Mouse (Mus musculus) spleen, postnatal 4 days (tissue): ENCODE measurements around the gene Fam221b.
A peak's percentile ranks its signal among the peaks of the same experiment; 100 is the strongest.

Experiments used
- DNase-seq, 2 experiments: peaks; one replicate each; pipeline ENCODE4 v3.0.0; 2022; ENCODE audit warnings: low spot score in 2 of 2

The Fam221b gene

DNA sequence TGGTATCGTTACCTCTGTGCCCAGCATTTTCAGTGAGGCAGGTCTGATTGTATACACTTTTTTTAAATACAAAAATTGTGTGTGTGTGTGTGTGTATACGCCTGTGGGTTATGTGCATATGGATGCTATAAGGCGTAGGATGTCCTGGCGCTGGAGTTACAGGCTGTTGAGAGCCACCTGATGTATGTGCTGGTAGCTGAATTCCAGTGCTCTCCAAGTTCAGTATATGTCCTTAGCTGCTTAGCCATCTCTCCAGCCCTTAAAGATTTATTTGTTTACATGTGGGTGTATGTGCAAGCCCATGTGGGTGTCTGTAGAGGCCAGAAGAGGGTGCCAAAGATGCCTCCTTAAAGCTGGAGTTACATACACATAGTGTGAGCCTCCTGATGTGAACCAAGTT lies 11.8 kb downstream of the Fam221b start:
- no peak for DNase-seq

DNA sequence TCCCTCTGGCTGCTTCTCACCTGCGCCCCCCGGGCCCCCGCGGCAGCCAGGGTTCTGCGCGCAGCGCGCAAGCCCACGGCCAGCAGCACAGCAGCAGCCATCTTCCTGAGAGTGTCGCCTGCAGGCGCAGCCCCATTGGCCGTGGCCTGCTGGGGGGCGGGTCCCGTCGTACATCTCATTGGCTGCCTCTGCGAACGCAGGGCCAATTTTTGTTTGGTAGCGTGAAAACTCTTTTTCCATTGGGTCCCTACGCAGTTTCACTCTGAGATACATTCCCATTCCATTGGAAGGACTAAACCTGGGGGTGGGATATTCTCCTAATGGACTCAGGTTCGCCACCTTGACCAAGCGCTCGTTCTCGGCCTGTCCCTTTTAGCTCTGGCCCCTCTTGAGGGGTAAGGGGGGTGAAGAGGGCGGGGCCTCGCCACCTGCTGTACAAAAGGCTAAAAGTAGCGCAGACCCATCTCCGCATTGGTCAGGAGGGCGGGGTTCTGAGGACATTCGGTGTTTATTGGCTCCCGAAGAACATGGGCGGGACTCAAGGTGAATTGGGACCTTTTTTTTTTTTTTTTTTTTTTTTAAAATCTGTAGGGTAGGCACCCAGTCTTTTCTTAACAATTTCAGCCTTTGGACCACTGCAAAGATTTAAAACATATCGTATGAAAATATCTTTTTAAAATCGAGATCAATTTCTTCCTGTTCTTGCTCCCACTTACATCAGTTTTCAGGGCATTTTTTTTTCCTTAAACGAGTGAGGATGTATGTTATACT lies 12.4 kb downstream of the Fam221b start, which contains the start of gene Hint2:
Gene Hint2 (minus strand): TSS at position 128 of the 771 bp plus-strand sequence.
- DNase-seq: peak; percentile 93 to 94

DNA sequence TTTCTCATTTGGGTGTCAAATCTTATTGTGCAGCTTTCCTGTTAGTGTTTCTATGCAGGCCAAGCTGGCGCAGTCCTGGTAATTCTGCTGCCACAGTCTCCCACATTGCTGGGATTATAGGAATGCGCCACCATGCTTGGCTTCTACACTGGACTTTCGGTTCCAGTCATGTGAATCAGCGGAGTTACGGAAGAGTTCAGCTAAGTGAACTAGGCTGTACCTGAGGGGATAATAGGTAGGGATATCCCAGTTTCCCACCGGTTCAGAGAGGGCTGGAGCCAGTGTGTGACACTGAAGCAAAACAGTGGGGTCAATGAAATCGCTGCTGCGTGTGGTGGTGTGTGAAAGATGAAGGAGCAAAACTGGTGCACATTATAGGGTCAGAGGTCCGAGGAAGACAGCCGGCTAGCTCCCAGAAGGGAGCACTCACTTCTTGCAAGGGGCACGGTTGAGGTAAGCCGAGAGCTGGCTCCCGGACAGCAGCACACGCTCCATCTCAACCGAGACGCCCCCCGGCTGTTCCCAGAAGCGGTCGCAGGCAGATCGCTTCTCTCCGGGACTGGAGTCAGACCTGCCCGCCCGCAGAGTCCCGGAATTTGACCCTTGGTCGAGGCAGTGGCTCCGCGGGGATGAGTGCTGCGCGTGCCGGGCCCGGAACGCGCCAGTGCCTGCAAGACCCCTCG lies 13.1 kb downstream of the Fam221b start:
- no peak for DNase-seq

DNA sequence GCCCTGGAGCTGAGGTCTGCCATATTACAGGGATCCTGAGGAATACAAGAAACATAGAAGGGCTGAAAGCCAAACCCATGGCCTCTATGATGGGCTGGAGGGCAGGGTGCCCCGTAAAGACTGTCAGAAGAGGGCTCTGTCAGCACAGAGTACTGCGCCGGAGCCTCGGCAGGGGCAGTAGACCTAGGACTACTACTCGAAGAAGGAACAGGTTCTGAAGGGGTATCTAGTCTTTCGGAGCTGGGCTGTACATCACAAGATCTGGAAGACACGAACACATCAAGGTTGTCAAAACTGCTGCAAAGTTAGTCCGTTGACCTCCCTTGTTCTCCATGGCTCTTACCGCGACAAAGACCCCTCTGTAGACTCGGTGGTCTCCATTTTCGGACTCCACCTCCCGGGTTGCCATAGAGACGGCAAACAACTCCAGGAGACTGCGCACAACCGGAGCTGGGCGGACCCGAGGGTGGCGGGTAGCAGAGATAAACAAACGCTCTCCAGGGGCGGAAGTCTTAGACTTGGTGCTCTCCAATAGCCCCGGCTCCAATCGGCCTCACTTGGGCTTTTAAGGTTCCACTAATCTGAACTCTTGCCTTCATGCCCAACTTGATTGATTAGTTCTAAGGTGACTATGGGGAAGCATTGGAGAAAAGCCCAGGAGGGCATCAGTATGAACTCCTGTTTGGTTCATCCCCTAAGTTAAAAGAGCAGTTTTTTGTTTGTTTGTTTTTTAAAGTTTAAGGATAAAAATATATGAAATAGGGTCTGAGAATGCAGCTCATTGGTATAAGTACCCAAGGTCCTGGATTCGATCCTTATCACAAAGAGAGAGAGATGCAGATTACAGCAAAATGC lies 15.6 kb downstream of the Fam221b start, which contains the start of gene Spag8:
Gene Spag8 (minus strand): TSS at position 434 of the 855 bp plus-strand sequence.
- peak in 1 of 2 experiments; percentile 41 for DNase-seq

DNA sequence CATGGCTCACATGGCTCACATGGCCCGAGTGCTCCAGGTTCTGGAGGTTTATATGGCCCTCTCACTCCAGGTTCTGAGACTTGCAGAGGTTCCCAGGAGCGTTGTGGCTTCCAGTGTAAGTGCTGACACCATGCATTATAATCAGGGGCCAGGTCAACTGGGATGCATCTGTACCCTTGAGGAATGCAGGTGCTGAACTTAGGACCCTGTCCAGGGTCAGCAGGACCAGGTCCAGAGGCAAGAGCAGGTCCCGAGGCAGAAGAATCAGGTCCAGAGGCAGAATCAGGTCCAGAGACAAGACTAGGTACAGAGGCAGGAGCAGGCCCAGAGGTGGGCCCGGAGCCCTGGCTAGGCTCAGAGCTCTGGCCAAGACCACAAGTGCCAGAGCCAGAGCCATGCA lies 16.2 kb downstream of the Fam221b start:
- DNase-seq: no peak

DNA sequence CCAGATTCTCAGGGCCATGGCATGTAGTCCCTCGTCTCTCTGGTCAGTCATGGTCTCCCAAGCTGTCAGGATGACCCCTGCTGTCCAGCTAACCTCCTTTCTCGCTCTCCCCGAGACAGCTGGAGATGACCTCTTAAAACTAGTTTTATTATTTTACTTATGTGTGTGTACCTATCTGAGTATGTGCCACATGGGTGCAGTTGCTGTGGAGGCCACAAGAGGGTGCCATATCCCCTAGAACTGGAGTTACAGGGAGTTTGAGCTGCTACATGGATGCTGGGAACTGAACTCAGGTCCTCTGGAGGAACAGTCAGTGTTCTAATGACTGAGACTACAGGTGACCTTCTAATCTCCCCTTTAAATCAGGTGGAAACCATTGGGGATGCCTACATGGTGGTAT lies 19.2 kb downstream of the Fam221b start:
- DNase-seq: no peak

DNA sequence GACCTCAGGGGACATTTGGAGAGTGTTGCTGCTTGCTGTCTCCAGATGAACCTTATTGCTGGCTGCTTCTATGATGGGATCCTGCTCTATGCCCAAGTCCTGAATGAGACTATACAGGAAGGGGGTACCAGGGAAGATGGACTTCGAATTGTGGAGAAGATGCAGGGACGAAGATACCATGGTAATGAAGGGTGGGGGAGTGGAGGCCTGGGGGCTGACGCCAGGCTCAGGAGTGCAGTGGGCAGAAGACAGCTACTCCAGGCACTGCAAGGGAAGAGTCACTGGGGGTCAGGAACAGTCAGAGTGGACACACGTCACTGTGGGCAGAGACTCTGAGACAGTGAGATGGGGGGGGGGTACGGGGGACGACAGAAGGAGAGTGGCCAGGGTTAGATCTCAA lies 28.5 kb downstream of the Fam221b start:
- no peak for DNase-seq

DNA sequence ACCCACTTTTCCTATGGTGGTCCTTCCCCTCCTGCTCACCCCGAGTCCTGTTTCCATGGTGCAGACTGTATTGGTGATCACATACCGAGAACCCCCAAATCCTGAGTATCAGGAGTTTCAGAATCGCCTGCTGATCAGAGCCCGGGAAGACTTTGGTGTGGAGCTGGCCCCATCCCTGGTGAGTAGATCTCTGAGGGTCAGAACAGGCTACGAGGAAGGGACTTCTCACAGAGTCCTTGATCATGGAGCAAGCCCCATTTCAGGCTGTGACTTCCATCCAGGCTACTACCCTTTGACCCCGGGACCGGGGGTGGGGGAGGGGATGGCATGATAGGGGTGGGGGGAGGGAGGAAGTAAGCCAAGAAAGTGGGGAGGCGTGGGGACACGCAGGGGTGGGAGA lies 28.9 kb downstream of the Fam221b start:
- peak in 1 of 2 experiments; percentile 8 for DNase-seq

DNA sequence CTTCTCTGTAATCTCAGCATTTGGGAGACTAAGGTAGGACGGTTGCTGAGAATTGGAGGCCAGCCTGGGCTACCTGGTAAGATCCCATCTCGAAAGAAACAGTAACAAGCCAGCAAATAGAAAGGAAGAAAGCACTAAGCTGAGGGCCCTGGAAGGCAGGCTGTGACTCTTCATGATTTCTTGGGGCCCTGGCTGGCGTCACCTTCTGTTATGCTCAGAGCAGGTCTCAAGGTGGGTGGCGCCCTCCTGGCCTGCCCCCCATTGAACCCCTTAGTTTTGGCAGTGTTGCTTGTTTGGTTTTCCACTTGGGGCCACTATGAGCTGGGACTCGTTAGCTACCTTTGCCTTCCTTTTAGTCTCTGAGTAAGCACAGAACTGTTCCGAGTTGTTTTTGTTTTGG lies 32.2 kb downstream of the Fam221b start:
- DNase-seq: peak; percentile 10 to 53

DNA sequence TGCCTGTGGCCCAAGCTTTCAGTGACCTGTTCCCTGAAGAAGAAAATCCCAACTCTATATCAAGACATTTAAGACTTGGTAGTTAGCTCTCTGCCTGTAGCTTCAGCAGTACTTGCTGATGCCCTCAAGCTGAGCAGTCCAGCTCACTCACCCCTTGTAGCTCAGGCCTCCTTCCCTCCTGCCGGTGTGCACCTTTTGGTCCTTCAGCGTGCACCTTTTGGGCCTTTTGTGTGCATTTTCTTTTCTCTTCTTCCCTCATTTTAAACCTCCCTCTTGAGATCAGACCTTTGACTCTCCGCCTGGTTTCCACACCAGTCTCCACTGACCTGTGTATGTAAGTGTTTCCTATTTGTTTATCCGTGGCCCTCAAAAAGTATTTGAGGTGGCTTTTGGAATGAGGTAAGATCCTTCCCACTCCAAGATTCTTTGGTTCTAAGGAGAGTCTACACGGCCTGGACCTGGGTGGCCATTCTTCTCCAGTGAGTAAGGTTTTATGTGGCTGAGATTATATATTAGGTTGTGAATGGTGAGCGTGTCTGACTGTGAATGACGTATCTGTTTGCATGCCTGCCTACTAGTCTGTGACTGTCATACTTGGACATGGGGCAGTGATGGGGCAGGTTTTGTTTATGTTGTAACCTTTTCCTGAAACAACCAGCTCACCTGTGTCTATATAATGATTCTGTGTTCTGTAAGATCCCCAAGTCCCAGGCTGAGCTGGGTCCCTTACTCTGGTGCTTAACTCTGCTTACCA lies 34.1 kb downstream of the Fam221b start:
- DNase-seq: peak; percentile 6 to 47

DNA sequence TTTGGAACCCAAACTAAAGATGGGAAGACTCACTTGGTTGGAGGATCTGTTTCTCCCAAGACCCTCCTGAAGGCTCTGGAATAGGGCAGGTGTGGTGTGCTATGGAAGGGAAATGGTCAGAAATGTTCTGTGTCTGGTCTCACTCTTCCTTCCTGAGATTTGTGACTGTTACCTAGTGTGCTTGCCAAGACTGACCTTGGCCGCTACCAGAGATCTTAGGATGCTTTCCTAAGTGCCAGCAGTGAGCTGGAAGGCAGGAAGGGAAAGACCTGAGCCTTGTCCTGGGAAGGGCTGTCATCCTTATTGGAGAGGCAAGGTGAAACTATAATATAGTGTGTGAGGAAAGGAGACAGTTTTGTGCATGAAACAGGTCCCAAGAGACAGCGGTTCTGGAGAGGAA lies 35.2 kb downstream of the Fam221b start:
- DNase-seq: no peak

DNA sequence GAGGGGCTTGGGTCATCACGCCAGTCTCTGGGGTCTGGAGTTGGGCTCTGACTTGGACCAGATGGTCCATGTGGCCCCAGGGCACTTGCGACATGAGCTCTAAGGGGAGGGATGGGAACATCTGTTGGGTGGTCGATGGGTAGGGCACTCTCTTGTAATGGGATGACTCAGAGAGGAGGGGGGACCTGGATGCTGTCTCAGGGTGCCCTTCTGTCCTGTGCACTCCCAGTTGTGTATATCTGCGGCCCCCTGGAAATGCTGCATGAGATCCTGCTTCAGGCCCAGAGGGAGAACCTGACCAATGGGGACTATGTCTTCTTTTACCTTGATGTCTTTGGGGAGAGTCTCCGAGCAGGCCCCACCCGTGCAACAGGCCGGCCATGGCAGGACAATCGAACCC lies 35.6 kb downstream of the Fam221b start:
- peak; percentile 11 to 58 for DNase-seq

DNA sequence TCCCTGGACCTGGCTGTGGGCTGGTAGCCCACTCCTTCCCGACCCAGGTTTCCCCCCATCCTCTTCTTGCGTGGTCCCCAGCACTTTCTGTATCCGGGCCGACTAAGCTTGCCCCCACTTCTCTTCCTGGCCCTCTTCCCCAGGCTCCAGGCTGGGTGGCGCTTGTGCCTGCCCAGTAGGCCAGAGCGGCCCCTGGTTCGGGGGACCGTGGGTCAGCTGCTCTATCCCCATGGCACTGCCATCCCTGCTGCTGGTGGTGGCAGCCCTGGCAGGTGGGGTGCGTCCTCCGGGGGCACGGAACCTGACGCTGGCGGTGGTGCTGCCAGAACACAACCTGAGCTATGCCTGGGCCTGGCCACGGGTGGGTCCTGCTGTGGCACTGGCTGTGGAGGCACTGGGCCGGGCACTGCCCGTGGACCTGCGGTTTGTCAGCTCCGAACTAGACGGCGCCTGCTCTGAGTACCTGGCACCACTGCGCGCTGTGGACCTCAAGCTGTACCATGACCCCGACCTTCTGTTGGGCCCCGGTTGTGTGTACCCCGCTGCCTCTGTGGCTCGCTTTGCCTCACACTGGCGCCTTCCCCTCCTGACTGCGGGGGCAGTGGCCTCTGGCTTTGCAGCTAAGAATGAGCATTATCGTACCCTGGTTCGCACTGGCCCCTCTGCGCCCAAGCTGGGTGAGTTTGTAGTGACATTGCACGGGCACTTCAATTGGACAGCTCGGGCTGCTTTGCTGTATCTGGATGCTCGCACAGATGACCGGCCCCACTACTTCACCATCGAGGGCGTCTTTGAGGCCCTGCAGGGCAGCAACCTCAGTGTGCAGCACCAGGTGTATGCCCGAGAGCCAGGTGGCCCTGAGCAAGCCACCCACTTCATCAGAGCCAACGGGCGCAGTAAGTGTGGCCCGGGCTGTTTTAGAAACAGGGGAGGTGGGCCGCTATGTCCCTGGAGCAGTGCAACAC lies 36.7 kb downstream of the Fam221b start:
- peak; percentile 14 to 62 for DNase-seq

DNA sequence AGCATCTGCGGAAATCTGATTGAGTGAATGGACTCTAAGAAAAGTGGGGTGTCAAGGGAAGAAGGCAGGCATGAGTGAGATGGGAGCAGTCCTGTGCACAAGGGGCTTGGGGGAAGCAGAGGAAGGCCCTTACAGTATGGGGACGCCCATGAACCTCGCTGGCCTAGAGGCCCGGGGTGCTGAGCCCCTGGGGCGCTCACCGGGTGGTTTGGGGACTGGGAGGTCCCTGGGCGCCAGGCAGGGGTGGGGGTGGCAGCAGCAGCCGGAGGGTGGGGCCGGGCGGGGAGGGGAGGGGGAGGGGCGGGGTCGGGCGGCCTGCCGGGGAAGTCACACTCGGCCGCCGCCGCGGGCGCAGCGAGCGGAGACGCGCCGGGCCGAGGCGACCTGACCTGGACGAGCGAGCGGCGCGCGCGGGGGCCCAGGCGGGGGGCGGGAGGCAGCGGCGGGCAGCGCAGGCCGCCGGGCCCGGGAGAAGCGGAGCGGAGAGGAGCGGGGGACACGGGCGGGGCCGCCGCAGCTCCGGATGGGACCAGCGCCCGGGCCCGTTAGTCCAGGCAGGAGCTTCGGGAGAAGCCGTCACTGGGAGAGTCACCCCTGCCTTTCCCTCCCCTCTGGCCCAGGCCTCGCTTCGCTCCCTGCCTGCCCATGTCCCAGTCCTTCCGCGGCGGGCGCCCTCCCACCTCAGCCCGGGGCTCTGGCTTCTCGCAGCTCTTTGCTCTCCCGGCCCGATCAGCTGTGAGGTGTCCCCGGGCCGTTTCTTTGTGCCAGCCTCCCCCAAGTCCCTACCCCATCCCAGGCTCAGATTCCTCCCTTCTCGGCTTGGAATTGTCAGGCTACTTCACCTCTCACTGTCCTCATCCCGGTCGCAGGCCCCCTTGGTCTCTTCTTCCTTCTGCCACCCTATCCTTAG lies 37.6 kb downstream of the Fam221b start, which contains the start of gene Npr2:
Gene Npr2 (plus strand): TSS at position 890 of the 910 bp plus-strand sequence.
- DNase-seq: peak; percentile 19 to 65

DNA sequence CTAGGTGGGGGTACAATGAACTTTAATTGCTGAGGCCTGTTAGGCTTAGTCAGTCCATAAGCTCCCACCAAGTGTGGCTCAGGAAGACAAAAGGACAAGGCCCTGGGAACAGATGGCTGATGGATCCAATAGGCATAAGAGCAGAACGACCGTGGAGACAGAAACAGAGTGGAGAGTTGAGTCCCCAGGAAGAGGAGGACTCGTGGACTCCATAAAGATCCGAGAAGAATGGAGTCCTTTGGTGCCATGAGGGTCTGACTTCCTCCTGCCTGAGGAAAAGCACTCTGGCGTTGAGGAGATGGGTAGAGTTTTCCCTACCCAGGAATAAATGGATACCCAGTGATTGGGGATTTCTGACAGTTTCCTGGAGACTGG lies 38.3 kb downstream of the Fam221b start:
- peak; percentile 9 to 55 for DNase-seq

DNA sequence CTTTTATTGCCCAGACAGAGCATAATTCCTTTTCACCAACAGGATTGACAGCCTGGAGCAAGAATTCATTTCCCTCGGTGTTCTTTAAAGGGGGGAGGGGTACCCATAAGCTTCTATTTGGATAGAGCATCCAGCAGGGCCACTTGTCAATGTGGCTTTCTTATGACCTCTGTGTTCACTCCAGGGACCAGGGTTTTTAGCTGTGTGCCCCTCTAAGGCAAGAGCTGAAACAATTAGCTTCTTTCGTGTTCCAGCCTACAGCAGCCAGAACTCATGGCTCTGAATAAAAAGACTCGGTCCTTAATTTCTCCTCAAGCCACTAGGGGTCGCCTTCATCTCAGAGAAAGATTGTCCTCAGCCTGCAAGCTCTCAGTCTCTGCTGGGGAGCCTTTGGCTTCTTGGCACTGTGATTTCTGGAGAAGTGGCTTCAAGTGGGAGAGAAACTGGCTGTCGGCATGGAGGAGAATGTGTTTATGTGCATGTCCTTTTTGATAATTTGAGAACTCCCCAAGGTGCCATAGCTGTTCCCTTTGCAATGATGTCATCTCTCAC lies 38.8 kb downstream of the Fam221b start:
- DNase-seq: peak; percentile 71 to 83

DNA sequence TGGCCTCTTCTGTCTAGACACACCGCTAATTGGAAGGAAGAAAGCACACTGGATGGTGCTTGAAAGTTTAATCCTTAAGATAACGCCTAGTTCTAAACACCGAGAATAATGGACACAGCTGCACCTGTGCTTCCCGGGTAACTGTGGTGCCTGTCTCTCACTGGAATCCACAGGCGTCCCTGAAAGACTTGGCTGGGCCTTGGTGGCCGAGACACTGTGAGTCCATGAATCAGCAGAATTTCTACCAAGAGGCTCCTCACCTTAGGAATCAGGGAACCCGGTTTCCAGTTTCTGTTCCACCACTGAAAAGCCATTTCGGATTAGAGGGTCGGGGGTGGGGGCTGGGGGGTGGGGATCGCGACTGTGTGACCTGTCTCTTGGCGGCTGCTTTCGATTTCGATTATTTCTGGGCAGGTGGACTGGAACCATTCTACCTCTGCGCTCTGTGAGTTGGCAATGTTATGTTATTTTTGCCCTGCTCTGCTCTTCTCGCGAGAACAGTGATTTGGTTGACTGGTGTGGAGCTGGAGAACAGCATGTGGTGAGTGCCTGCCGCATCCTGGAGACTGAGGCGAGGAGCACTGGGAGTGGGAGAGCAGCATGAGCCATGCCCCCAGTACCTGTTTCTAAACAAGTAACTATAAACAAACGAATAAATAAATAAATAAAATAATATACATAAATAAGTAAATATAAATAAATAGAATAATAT lies 39.7 kb downstream of the Fam221b start:
- DNase-seq: peak; percentile 9 to 58

DNA sequence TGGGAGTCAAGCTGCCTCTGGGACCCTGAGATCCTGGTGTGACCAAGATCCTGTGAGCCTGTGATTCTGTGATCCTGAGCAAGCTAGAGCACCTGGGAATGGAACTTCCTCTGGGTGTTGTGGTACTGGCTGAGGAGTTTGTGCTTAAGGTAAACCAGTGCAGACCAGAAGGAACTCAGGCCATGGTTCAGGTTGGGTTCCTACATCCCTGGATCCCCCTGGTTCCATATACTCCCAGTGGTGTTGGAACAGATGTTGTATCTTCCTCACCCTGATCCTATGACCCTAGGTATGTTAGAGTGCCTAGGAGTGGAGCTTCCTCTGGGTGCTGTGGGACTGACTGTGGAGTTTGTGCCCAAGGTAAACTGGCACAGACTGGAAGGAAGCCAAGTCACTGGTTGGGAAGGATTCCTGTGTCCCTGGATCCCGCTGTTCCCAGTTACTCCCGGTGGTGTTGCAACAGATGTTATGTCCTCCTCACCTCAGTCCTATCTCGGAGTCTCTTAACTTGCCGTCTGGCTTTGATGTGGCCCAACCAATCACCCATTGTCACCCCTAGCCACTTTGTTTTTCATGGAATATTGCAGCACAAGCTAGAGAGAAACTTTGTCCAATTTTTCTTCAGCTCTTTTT lies 48.7 kb downstream of the Fam221b start:
- DNase-seq: peak; percentile 8 to 52
